Mouse (Mus musculus): Measurements from ENCODE around the gene Prss43. TPM values are rescaled to one million over a fixed set of nuclear protein-coding genes. Genes with fewer than 3 reads are reported as not detected.

Prss43 gene
- total RNA-seq, 2 experiments from 2014 or later, result not detected

Other genes with a start within 250 kb of the Prss43 start
- under 1 TPM; 0.80 to 0.87 TPM for gene Nradd, start 202.2 kb upstream of the Prss43 start, total RNA-seq (2021)
- gene Nbeal2, start 172.5 kb upstream of the Prss43 start, total RNA-seq (2021), result 1 to 10 TPM; 2.9 to 3.2 TPM
- gene Ccdc12, start 170.2 kb upstream of the Prss43 start, total RNA-seq (2021), result 10 to 100 TPM; 46.9 to 47.1 TPM
- gene Myl3, start 84.8 kb upstream of the Prss43 start, total RNA-seq (2021), result 100 to 1,000 TPM; 119 to 840 TPM
- 1 to 10 TPM; 1.3 to 2.4 TPM for gene Pth1r, start 79.5 kb upstream of the Prss43 start, total RNA-seq (2021)
- not detected for gene Prss42, start 28.5 kb upstream of the Prss43 start, total RNA-seq (2021)
- not detected for gene Prss44, start 12.7 kb upstream of the Prss43 start, total RNA-seq (2021)
- gene Prss45, start 7.9 kb downstream of the Prss43 start, total RNA-seq (2021), result not detected
- not detected for gene Prss46, start 17.8 kb downstream of the Prss43 start, total RNA-seq (2021)
- gene Prss50, start 31.3 kb downstream of the Prss43 start, total RNA-seq (2021), result not detected
- 1 to 10 TPM; 3.9 to 8.2 TPM for gene Als2cl, start 53.2 kb downstream of the Prss43 start, total RNA-seq (2021)
- under 1 TPM; 0.43 to 0.62 TPM for gene Tmie, start 53.4 kb downstream of the Prss43 start, total RNA-seq (2021)
- 1 to 10 TPM; 2.0 to 2.7 TPM for gene Fam240a, start 90.2 kb downstream of the Prss43 start, total RNA-seq (2021)
- gene Tdgf1, start 119.5 kb downstream of the Prss43 start, total RNA-seq (2021), result not detected
- 10 to 100 TPM; 52.4 to 64.1 TPM for gene Lrrc2, start 124.9 kb downstream of the Prss43 start, total RNA-seq (2021)
- gene Rtp3, start 163.9 kb downstream of the Prss43 start, total RNA-seq (2021), result 1 to 10 TPM in 1 of 2 experiments, under 1 TPM in 1; 0.70 to 1.3 TPM
- not detected for gene Ltf, start 192.6 kb downstream of the Prss43 start, total RNA-seq (2021)
- gene Ccrl2, start 230.8 kb downstream of the Prss43 start, total RNA-seq (2021), result 1 to 10 TPM; 4.3 to 4.4 TPM